Mouse (Mus musculus) neutrophil, adult 5-6 weeks (primary cell): Measurements from ENCODE around the gene Gmfg. TPM values are rescaled to one million over a fixed set of nuclear protein-coding genes. Genes with fewer than 3 reads are reported as not detected.

Experiments
- ATAC-seq: fragments of 151-379, 151-347 bp; 2 replicates; pipeline ENCODE4 v1.8.0; 2017; ENCODE audit warnings: mild to moderate bottlenecking, moderate TSS enrichment; ENCODE audit not compliant: insufficient number of reproducible peaks, poor library complexity, low FRiP score, severe bottlenecking; ENCODE audit errors: extremely low read depth
- total RNA-seq: library from RNA; stranded (forward); fragments of 200-1000 nt; gene quantifications from 2 replicates; pipeline ENCODE4 v1.2.3, GENCODE M21; 2017

Gmfg gene
- 1,008 and 1,024 TPM in 2 replicates for total RNA-seq

GRCm38 (mm10) chr7:28436932-28437570 is at the start of gene Gmfg:
Gene Gmfg, plus strand, starts transcription at chr7:28437447.
- peak; percentile 54 for ATAC-seq

GRCm38 (mm10) chr7:28390331-28390730 is 46.9 kb upstream of the Gmfg start:
- ATAC-seq: no peak

GRCm38 (mm10) chr7:28392429-28393271 is 44.6 kb upstream of the Gmfg start, which contains the start of the genes Med29 and Paf1:
Gene Med29, minus strand, starts transcription at chr7:28392708.
Gene Paf1, plus strand, starts transcription at chr7:28392951.
- peak; percentile 97 for ATAC-seq

GRCm38 (mm10) chr7:28393272-28393951 is 43.8 kb upstream of the Gmfg start:
- no peak for ATAC-seq

- ATAC-seq: no peak
These were observed 41.8 kb upstream of the Gmfg start for GRCm38 (mm10) chr7:28395425-28395824.

GRCm38 (mm10) chr7:28398000-28398399 is 39.2 kb upstream of the Gmfg start:
- no peak for ATAC-seq

- no peak for ATAC-seq
These were observed 38.4 kb upstream of the Gmfg start for GRCm38 (mm10) chr7:28398696-28399340.

GRCm38 (mm10) chr7:28401030-28401429 is 36.2 kb upstream of the Gmfg start:
- ATAC-seq: peak; percentile 34; the same call in 1 of the 2 replicates

GRCm38 (mm10) chr7:28401942-28402341 is 35.3 kb upstream of the Gmfg start:
- ATAC-seq: no peak

GRCm38 (mm10) chr7:28410841-28411475 is 26.3 kb upstream of the Gmfg start:
- no peak for ATAC-seq

GRCm38 (mm10) chr7:28412826-28413225 is 24.4 kb upstream of the Gmfg start:
- no peak for ATAC-seq

GRCm38 (mm10) chr7:28417368-28417767 is 19.9 kb upstream of the Gmfg start:
- ATAC-seq: no peak

- no peak for ATAC-seq
These were observed 19.1 kb upstream of the Gmfg start for GRCm38 (mm10) chr7:28418096-28418670.

GRCm38 (mm10) chr7:28419416-28419815 is 17.8 kb upstream of the Gmfg start:
- no peak for ATAC-seq

- no peak for ATAC-seq
These were observed 14.2 kb upstream of the Gmfg start for GRCm38 (mm10) chr7:28423018-28423417.

- ATAC-seq: no peak
These were observed 9.5 kb upstream of the Gmfg start for GRCm38 (mm10) chr7:28427738-28428137.

- no peak for ATAC-seq
These were observed 6.7 kb upstream of the Gmfg start for GRCm38 (mm10) chr7:28430512-28430911.

GRCm38 (mm10) chr7:28432252-28432651 is 5.0 kb upstream of the Gmfg start:
- ATAC-seq: no peak
